Mouse (Mus musculus) ES-Bruce4 (cell line): ENCODE measurements at regions not wholly inside any gene's neighbourhood (a gene's known extent, or its start where the extent isn't known, plus 50 kb on each side); places are given as distances from the start of the nearest gene placed in this dataset.

Experiments
- CTCF ChIP-seq: IDR thresholded peaks from one replicate; pipeline ENCODE4 v1.8.1; 2011; ENCODE audit warnings: low read depth, low read length
- EP300 ChIP-seq: IDR thresholded peaks from 2 replicates; pipeline ENCODE4 v1.6.1; 2011; ENCODE audit warnings: low read depth, low read length; ENCODE audit not compliant: insufficient read depth
- POLR2A ChIP-seq: IDR thresholded peaks from one replicate; pipeline ENCODE4 v1.8.1; 2011; ENCODE audit warnings: low read length; ENCODE audit not compliant: insufficient read depth

DNA sequence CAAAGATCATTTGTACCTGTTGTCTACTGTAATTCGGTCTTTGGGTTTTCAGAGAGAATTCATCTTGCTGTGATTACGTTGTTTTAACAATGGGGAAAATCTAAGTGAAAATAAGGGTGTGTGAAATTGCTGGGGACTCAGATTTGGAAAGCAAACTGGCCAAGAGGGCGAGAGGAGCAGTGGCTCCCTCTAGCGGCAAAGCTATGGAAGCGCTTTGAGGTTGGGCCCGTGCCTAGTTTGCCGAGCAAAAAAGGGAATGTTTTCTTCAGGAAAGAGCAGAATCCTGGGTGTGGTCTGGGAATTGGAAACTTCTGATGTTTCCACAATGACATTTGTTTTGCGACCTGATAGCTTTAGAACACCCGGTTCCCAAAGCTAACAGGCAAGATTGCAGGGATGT lies 69.4 kb downstream of the Otud1 start:
- no peak for TF ChIP-seq POLR2A
- TF ChIP-seq CTCF, result peak; percentile 93
- TF ChIP-seq EP300, result no peak
